In genomic region chr2:145597866-145598265, GRCm38 (mm10) we compare ENCODE assay signal across 15 mouse cellular contexts.
"Had no signal": no experiment of that assay in that cellular context is flagged by ENCODE, and none has a peak within 500 bp of the region (broad histone marks: within the 10 kb centered on the region; RNA-seq: fewer than 3 reads in every experiment).

No protein-coding gene starts in this region.

- H3K9ac ChIP-seq: limb, embryonic 13.5 days; liver, embryonic 12.5 days; liver, embryonic 15.5 days had no signal

- H3K9me3 ChIP-seq: limb, embryonic 10.5 days; liver, embryonic 12.5 days; liver, embryonic 15.5 days had no signal

- H3K4me2 ChIP-seq: limb, embryonic 13.5 days; liver, embryonic 12.5 days; liver, embryonic 15.5 days; midbrain, embryonic 11.5 days had no signal

- H3K27ac ChIP-seq: kidney, postnatal 0 days; layer of hippocampus, adult 2 months; limb, embryonic 10.5 days; limb, embryonic 13.5 days; liver, embryonic 12.5 days; liver, embryonic 15.5 days had no signal

- H3K36me3 ChIP-seq: limb, embryonic 10.5 days; limb, embryonic 13.5 days; liver, embryonic 12.5 days; liver, embryonic 15.5 days had no signal

- ATAC-seq: liver, embryonic 12.5 days had no signal

- DNase-seq: kidney, adult 11 months; kidney, adult 9 months; kidney, postnatal 25 days; layer of hippocampus, adult 9-11 months; liver; midbrain, embryonic 14.5 days; thymus, adult 18-20 months; thymus, postnatal 36 days had no signal

- H3K27me3 ChIP-seq: limb, embryonic 13.5 days; liver, embryonic 12.5 days; liver, embryonic 15.5 days had no signal

- H3K4me3 ChIP-seq: layer of hippocampus, adult 2 months; limb, embryonic 10.5 days; limb, embryonic 13.5 days; liver, embryonic 12.5 days; liver, embryonic 15.5 days had no signal

- H3K4me1 ChIP-seq: limb, embryonic 10.5 days; liver, embryonic 12.5 days; liver, embryonic 15.5 days had no signal
